Mouse (Mus musculus) ES-E14 (cell line): ENCODE data around the gene Siglecg. TPM values are rescaled to one million over a fixed set of nuclear protein-coding genes. Genes with fewer than 3 reads are reported as not detected.

Experiments
- DNase-seq: peaks from one replicate; pipeline ENCODE4 v3.0.0-alpha.2; 2013; ENCODE audit warnings: low read depth, low spot score
- H3K27ac ChIP-seq: 2 replicates; pipeline ENCODE4 v1.5.1; 2012; ENCODE audit warnings: low read depth, mild to moderate bottlenecking, low read length, moderate library complexity, mixed read lengths; ENCODE audit not compliant: poor library complexity, insufficient read depth, severe bottlenecking
- H3K36me3 ChIP-seq: 2 replicates; pipeline ENCODE4 v1.6.1; 2012; ENCODE audit warnings: mild to moderate bottlenecking, low read length, moderate library complexity, mixed read lengths; ENCODE audit not compliant: control insufficient read depth, poor library complexity, insufficient read depth, severe bottlenecking
- H3K4me1 ChIP-seq, 2 experiments: fragments of 150-350 bp in 1 of 2; sonication (generic) in 1 of 2; 2 replicates each; pipeline ENCODE4 v1.6.1; 2012; ENCODE audit warnings: low read length in 2 of 2, mild to moderate bottlenecking in 1 of 2, mixed read lengths in 1 of 2; ENCODE audit not compliant: control insufficient read depth in 2 of 2, insufficient read depth in 2 of 2, poor library complexity in 1 of 2
- H3K4me3 ChIP-seq, 2 experiments: fragments of 150-350 bp in 1 of 2; sonication (generic) in 1 of 2; 2 replicates each; pipeline ENCODE4 v1.5.1; 2012; ENCODE audit warnings: low read length in 2 of 2, low read depth in 1 of 2, mild to moderate bottlenecking in 1 of 2, mixed read lengths in 1 of 2; ENCODE audit not compliant: insufficient read depth in 1 of 2, poor library complexity in 1 of 2, severe bottlenecking in 1 of 2
- H3K9ac ChIP-seq: 2 replicates; pipeline ENCODE4 v1.6.1; 2012; ENCODE audit warnings: low read depth, mild to moderate bottlenecking, low read length, mixed read lengths; ENCODE audit not compliant: poor library complexity, insufficient read depth, severe bottlenecking
- H3K9me3 ChIP-seq: fragments of 150-350 bp; sonication (generic); 2 replicates; pipeline ENCODE4 v1.6.1; 2012; ENCODE audit warnings: low read depth, mild to moderate bottlenecking, low read length; ENCODE audit not compliant: control insufficient read depth, insufficient read depth
- CHD2 ChIP-seq: IDR thresholded peaks from 2 replicates; pipeline ENCODE4 v1.6.1; 2014; ENCODE audit warnings: mild to moderate bottlenecking, low read depth, low read length, inconsistent platforms
- HCFC1 ChIP-seq: IDR thresholded peaks from 2 replicates; pipeline ENCODE4 v1.6.1; 2012; ENCODE audit warnings: low read length, inconsistent platforms, borderline replicate concordance; ENCODE audit not compliant: insufficient read depth
- MAFK ChIP-seq: IDR thresholded peaks from 2 replicates; pipeline ENCODE4 v1.6.1; 2014; ENCODE audit warnings: mild to moderate bottlenecking, low read depth, low read length, inconsistent platforms; ENCODE audit not compliant: insufficient read depth
- ZC3H11A ChIP-seq: IDR thresholded peaks from 2 replicates; pipeline ENCODE4 v1.6.1; 2012; ENCODE audit warnings: low read depth, mild to moderate bottlenecking, inconsistent platforms, low read length, borderline replicate concordance
- ZNF384 ChIP-seq: IDR thresholded peaks from 2 replicates; pipeline ENCODE4 v1.6.1; 2012; ENCODE audit warnings: low read depth, low read length, inconsistent platforms
- in situ Hi-C, 2 experiments: fragments of 600-800 bp; cut with MboI; formaldehyde crosslinking; loops; one replicate each; pipeline ENCODE4 v1.15.1; 2025; ENCODE audit warnings: low sequenced_read_pairs in 2 of 2, inconsistent platforms in 1 of 2; ENCODE audit not compliant: unreplicated experiment in 2 of 2
- total RNA-seq: library from RNA; depleted of rRNA; stranded (reverse); fragments of 300-350 nt; gene quantifications from 2 replicates; pipeline ENCODE4 v1.2.3, GENCODE M21; 2012

Siglecg gene
- total RNA-seq, 1 experiment, result 1.9 TPM

DNA sequence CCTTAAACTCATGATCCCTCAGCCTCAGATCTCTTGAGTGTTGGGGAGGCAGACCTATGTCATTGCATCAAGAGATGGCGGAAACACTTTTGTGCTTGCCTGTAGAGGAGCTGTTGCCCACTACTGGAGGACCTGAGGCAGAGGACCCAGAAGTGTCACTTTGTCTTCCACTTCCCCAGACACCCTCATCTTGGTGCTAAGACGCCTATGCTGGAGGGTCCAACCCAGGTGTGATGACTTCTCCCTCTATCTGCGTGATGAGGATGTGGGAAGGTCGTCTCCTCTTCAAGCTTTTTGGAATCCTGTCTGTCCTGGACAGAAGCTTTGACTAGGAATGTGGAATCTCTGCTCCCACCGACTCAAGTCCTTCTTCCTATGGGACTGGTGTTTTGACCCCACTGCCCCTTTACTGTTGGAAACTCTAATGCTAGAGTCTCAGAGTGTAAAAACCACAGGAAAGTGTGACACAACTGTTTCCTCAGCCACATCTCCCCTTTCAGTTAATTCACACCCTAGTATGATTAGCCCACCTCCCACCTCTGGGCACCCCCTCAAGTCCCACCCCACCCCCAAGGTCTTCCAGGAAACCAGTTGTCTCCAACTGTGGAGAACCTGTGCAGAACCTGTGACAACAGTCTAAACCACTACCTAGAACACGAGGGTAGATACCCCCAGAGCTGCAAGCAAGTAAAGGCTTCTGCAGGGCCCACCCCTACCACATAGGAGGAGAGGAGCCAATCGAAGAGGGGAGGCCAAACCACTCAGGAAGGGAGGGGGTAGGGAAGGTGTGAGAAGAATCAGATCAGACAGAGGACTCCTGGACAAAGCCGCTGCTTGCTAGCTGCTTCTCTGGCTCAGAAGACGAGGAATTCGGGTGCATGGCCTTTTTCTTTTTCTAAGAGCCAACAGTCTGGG is 28.6 kb downstream of the Siglecg start, which contains the start of gene Nkg7:
Nkg7 (plus strand) TSS at position 733 of the 915 bp plus-strand sequence.
- no peak for TF ChIP-seq ZC3H11A
- no peak for TF ChIP-seq ZNF384

DNA sequence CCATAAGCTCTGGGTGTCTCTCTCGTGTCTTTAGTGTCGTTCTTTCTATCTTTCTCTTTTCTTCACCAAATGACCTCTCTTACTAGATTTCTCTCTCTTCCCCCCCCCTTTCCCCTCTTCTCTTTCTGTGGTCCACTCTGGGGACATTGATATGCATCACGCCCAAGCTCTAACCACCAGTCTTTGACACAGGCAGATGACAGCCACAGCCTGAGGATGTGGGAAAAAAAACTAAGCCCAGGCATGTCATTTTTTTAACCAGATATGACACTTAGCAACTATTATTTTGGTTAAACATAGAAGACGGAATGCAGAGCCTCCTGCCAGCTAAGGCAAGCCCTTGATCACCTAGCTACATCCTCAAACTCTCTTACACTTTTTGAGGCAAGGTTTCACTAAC is 30.6 kb downstream of the Siglecg start:
- no peak for DNase-seq
- Histone ChIP-seq H3K27ac (no peak overlapping the region), H3K9me3 (no peaks in the 10 kb centered on the region), H3K36me3 (no peaks in the 10 kb centered on the region), H3K4me3 (no peak overlapping the region), H3K4me1 (peaks cover 0 to 6% of the 10 kb centered on the region in 2 experiments), H3K9ac (no peak overlapping the region)
- TF ChIP-seq ZC3H11A (no peak), CHD2 (no peak), HCFC1 (no peak), ZNF384 (no peak), MAFK (no peak)
- in situ Hi-C loops, result no loop called here

More for the DNA sequence above, 28.6 kb downstream of the Siglecg start, which contains the start of gene Nkg7:
- no peak within 1 kb of the TSS for H3K27ac ChIP-seq
- peaks cover 4 to 7% of the 10 kb centered on the region in 2 experiments; a peak in 3 of 4 replicates for H3K4me1 ChIP-seq
- H3K9me3 ChIP-seq, result no peaks in the 10 kb centered on the region
- in situ Hi-C loops, result no loop called here
- no peak for DNase-seq
- no peaks in the 10 kb centered on the region for H3K36me3 ChIP-seq
- H3K9ac ChIP-seq, result no peak within 1 kb of the TSS
- no peak within 1 kb of the TSS for H3K4me3 ChIP-seq

DNA sequence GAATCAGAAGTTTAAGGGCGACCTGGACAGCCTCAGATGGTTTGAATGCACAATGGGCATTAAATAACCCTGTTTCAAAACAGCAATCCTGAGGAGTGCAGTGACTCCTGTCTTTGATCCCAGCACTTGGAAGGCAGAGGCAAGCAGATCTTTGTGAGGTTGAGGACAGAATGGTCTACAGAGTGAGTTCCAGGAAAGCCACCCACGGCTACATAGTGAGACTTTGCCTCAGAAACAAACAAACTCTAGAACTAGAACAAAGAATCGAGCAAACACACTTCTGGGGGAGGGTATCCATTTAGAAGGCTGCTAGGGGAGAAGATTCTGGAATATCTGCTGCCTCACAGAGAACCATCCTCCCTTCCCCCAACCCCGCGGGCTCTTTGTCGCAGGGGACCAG is 32.5 kb downstream of the Siglecg start, which contains the start of gene Cldnd2:
Cldnd2 (plus strand) TSS at position 301 of the 400 bp plus-strand sequence.
- TF ChIP-seq HCFC1 (no peak), CHD2 (no peak), ZNF384 (no peak), ZC3H11A (no peak), MAFK (no peak)
- Histone ChIP-seq H3K27ac (no peak within 1 kb of the TSS), H3K9me3 (no peaks in the 10 kb centered on the region), H3K4me3 (no peak within 1 kb of the TSS), H3K36me3 (no peaks in the 10 kb centered on the region), H3K9ac (no peak within 1 kb of the TSS), H3K4me1 (peaks cover 0 to 6% of the 10 kb centered on the region in 2 experiments; a peak in 2 of 4 replicates)
- no peak for DNase-seq
- in situ Hi-C loops, result no loop called here

DNA sequence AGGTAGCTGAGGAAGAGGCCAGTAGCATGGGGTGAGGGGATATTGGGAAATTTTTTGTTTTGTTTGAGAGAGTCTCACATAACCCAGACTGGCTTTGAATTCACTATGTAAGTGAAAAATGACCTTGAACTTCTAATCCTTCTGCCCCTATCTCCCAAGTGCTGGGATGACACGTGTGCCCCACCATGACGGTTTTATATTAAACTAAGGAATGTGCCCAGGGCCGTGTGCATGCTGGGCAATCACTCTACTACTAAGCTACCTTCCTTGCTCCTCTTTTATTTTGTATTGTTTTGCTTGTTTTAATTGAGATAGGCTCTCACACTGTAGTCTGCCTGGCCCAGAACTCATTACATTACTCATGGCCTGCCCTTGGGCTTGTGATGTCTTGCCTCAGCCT is 33.1 kb downstream of the Siglecg start:
- Histone ChIP-seq H3K36me3 (no peaks in the 10 kb centered on the region), H3K9me3 (no peaks in the 10 kb centered on the region), H3K9ac (no peak overlapping the region), H3K27ac (no peak overlapping the region), H3K4me1 (peaks cover 0 to 6% of the 10 kb centered on the region in 2 experiments; a peak in 2 of 4 replicates), H3K4me3 (no peak overlapping the region)
- DNase-seq, result no peak
- TF ChIP-seq CHD2 (no peak), HCFC1 (no peak), MAFK (no peak), ZNF384 (no peak)
- in situ Hi-C loops, result no loop called here
